Mouse (Mus musculus) ovary, postnatal 14 days (tissue): ENCODE data around the gene 6030408B16Rik.
"Not testable (repeated sequence)": the region's sequence is repeated elsewhere in the genome, so short reads cannot be mapped to it uniquely, and the experiment has no call there.

Experiments
- DNase-seq: peaks from one replicate; pipeline ENCODE4 v3.0.0; 2022; ENCODE audit warnings: low spot score

The 6030408B16Rik gene

GRCm38 (mm10) chr15:101322106-101322505 lies 29.1 kb downstream of the 6030408B16Rik start:
- DNase-seq = no peak

GRCm38 (mm10) chr15:101322640-101323039 lies 29.6 kb downstream of the 6030408B16Rik start:
- DNase-seq = no peak

- DNase-seq = no peak
Measured at GRCm38 (mm10) chr15:101323511-101323910, 30.5 kb downstream of the 6030408B16Rik start.

GRCm38 (mm10) chr15:101324409-101324808 lies 31.4 kb downstream of the 6030408B16Rik start:
- DNase-seq = not testable (repeated sequence)

- DNase-seq = no peak
Measured at GRCm38 (mm10) chr15:101325991-101326534, 33.1 kb downstream of the 6030408B16Rik start.

GRCm38 (mm10) chr15:101327282-101327681 lies 34.3 kb downstream of the 6030408B16Rik start:
- peak; percentile 93 for DNase-seq

- DNase-seq = no peak
Measured at GRCm38 (mm10) chr15:101328876-101329563, 36.0 kb downstream of the 6030408B16Rik start.

- DNase-seq = no peak
Measured at GRCm38 (mm10) chr15:101329564-101329892, 36.5 kb downstream of the 6030408B16Rik start.

- no peak for DNase-seq
Measured at GRCm38 (mm10) chr15:101331090-101331489, 38.1 kb downstream of the 6030408B16Rik start.

GRCm38 (mm10) chr15:101332370-101332769 lies 39.4 kb downstream of the 6030408B16Rik start:
- no peak for DNase-seq

- DNase-seq = no peak
Measured at GRCm38 (mm10) chr15:101333165-101333564, 40.2 kb downstream of the 6030408B16Rik start.

GRCm38 (mm10) chr15:101333648-101334047 lies 40.6 kb downstream of the 6030408B16Rik start:
- DNase-seq = no peak

GRCm38 (mm10) chr15:101336474-101337174 lies 43.6 kb downstream of the 6030408B16Rik start:
- DNase-seq = no peak

- no peak for DNase-seq
Measured at GRCm38 (mm10) chr15:101338359-101338758, 45.3 kb downstream of the 6030408B16Rik start.

GRCm38 (mm10) chr15:101339537-101339936 lies 46.5 kb downstream of the 6030408B16Rik start:
- peak; percentile 81 for DNase-seq

GRCm38 (mm10) chr15:101341797-101342515 lies 48.9 kb downstream of the 6030408B16Rik start:
- peak; percentile 48 for DNase-seq
